Mouse (Mus musculus): Measurements from ENCODE around the gene Gpsm2. TPM values are rescaled to one million over a fixed set of nuclear protein-coding genes. Genes with fewer than 3 reads are reported as not detected.

The Gpsm2 gene
- polyA plus RNA-seq (2014; fragmentation: Illumina TruSeq; extraction: RNeasy Lipid Tissue Mini Kit (QIAGEN cat#74804); ENCODE audit: low replicate concordance), result 43.4 TPM

DNA sequence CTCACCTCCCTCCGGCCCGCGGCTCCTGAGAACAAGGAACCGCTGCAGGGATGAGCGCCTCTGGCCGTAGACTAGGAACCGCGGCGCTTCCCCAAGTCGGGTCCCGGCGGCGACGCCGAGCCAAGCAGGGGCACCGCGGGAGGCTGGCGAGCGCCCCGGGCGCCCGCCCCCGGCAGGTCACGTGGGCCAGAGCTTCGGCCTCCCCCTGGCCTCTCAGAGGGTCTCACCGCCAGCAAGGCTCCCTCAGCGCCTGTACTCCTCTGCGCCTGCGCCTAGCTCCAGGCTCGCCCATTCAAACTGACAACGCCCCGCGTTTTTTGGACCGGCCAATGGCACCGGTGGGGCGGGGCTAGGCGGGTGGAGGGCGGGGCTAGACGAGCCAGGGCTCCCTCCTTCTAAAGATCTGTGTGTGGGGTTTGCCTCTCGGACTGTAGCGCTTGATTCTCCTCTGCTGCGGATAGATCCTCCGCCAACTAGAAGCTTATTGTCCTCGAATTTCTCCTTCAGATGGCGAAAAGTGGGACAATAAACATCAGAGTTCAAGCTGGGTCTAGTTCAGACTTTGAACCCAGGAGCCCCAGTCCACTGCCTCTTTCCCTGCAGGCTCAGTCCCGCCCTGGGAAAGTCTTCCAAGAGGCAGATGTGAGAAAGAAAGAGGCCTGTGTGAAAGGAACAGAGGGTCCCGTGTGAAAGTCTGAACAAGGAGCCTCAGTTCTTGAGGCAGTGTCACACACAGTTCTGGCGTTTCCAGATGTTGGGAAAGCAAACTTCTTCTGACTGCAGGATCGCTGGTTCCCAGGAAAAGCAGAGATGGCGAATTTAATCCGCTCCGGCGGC is at the start of gene Gpsm2:
TSS of gene Gpsm2 (minus strand) at position 274 of the 837 bp plus-strand sequence.

DNA sequence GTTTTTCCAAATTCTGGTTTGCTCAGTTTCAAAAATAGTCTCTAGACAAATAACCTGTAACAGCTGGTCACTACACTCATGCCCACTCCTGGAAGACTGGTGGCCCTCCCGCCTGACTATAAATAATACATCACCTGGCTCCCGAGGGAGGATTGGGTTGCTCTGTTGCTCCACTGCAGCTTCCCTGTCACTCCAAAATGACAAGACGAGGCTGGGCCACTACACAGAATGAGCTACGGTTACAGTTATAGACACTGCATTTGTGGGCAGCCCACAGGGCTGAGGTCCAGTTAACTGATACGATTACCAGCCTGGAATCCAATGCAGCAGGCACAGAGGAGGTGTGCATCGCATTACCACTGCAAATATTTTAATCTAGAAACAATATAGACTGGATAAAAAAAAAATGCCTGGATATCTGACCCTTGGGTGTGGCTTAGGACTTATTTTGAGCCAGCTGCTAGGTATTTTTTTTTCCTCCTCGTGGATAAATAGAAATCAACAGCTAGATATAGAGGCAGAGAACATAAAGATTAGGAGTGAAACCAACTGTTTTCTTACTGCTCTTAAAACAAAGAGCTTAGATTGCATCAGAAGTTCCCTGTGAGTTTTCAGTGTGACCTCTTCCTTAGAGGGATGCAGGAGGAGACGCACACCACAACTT is 17.1 kb upstream of the Gpsm2 start, which contains the start of gene Aknad1:
TSS of gene Aknad1 (plus strand) at position 614 of the 664 bp plus-strand sequence.

DNA sequence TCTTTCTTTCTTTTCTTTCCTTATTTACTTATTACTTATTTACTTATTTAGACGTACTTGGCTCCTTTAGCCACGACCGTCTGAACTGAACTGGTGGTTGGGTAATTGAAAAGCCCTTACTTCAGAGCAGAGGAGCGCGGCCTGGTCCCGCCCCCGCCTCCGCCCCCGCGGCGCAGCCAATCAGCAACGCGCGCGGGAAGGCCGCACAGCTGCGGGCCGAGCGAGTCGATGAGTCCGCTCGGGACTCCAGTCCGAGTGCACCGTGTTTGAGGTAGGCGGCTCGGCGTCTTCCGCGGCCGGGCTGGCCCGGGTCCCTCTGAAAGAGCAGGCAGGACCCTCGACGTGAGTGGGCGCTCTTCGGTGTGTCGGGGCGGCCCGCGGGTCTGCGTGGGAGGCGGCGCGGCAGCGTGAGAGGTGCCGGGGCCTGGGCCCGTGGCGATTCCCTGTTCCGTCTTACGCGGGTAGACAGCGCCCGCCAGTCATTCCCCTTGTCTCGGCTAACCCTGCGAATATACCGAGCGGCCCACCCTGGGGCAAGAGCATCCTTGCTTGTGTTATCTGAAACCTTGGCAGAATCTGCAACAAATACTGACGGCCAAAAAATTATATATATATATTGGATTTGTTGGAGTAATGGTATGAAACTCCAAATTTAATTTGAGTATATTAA is 68.3 kb downstream of the Gpsm2 start, which contains the start of gene Clcc1:
TSS of gene Clcc1 (plus strand) at position 204 of the 670 bp plus-strand sequence.

Other genes starting within 250 kb of the Gpsm2 start
- not detected for gene 1700013F07Rik, start 188.2 kb downstream of the Gpsm2 start, polyA plus RNA-seq (2014; fragmentation: Illumina TruSeq; extraction: RNeasy Lipid Tissue Mini Kit (QIAGEN cat#74804); ENCODE audit: low replicate concordance)
- gene 5330417C22Rik, start 185.8 kb downstream of the Gpsm2 start, polyA plus RNA-seq (2014; fragmentation: Illumina TruSeq; extraction: RNeasy Lipid Tissue Mini Kit (QIAGEN cat#74804); ENCODE audit: low replicate concordance), result 10.1 TPM
- 72.1 TPM for gene Tmem167b, start 159.8 kb downstream of the Gpsm2 start, polyA plus RNA-seq (2014; fragmentation: Illumina TruSeq; extraction: RNeasy Lipid Tissue Mini Kit (QIAGEN cat#74804); ENCODE audit: low replicate concordance)
- 79.9 TPM for gene Taf13, start 150.6 kb downstream of the Gpsm2 start, polyA plus RNA-seq (2014; fragmentation: Illumina TruSeq; extraction: RNeasy Lipid Tissue Mini Kit (QIAGEN cat#74804); ENCODE audit: low replicate concordance)
- 9.8 TPM for gene Wdr47, start 131.0 kb downstream of the Gpsm2 start, polyA plus RNA-seq (2014; fragmentation: Illumina TruSeq; extraction: RNeasy Lipid Tissue Mini Kit (QIAGEN cat#74804); ENCODE audit: low replicate concordance)
- 32.2 TPM for gene Clcc1, start 68.4 kb downstream of the Gpsm2 start, polyA plus RNA-seq (2014; fragmentation: Illumina TruSeq; extraction: RNeasy Lipid Tissue Mini Kit (QIAGEN cat#74804); ENCODE audit: low replicate concordance)
- not detected for gene Aknad1, start 17.3 kb upstream of the Gpsm2 start, polyA plus RNA-seq (2014; fragmentation: Illumina TruSeq; extraction: RNeasy Lipid Tissue Mini Kit (QIAGEN cat#74804); ENCODE audit: low replicate concordance)
- 195 TPM for gene Stxbp3, start 118.2 kb upstream of the Gpsm2 start, polyA plus RNA-seq (2014; fragmentation: Illumina TruSeq; extraction: RNeasy Lipid Tissue Mini Kit (QIAGEN cat#74804); ENCODE audit: low replicate concordance)
- gene Fndc7, start 167.7 kb upstream of the Gpsm2 start, polyA plus RNA-seq (2014; fragmentation: Illumina TruSeq; extraction: RNeasy Lipid Tissue Mini Kit (QIAGEN cat#74804); ENCODE audit: low replicate concordance), result not detected
- 248 TPM for gene Prpf38b, start 189.4 kb upstream of the Gpsm2 start, polyA plus RNA-seq (2014; fragmentation: Illumina TruSeq; extraction: RNeasy Lipid Tissue Mini Kit (QIAGEN cat#74804); ENCODE audit: low replicate concordance)
- gene Henmt1, start 217.6 kb upstream of the Gpsm2 start, polyA plus RNA-seq (2014; fragmentation: Illumina TruSeq; extraction: RNeasy Lipid Tissue Mini Kit (QIAGEN cat#74804); ENCODE audit: low replicate concordance), result not detected
- gene Gm9857, start 218.1 kb upstream of the Gpsm2 start, polyA plus RNA-seq (2014; fragmentation: Illumina TruSeq; extraction: RNeasy Lipid Tissue Mini Kit (QIAGEN cat#74804); ENCODE audit: low replicate concordance), result not detected

All from small intestine, adult 10 weeks (tissue).